Mouse (Mus musculus) lung, postnatal 25 days (tissue): ENCODE data around the gene Olfr215.
"Not testable (repeated sequence)": the region's sequence is repeated elsewhere in the genome, so short reads cannot be mapped to it uniquely, and the experiment has no call there.

ENCODE experiments used
- DNase-seq: peaks from one replicate; pipeline ENCODE4 v3.0.0; 2022; ENCODE audit warnings: low spot score

Gene Olfr215

GRCm38 (mm10) chr6:116584095-116584494 lies at the start of gene Olfr215:
Gene Olfr215 (minus strand): TSS chr6:116584195.
- DNase-seq: no peak

DNA sequence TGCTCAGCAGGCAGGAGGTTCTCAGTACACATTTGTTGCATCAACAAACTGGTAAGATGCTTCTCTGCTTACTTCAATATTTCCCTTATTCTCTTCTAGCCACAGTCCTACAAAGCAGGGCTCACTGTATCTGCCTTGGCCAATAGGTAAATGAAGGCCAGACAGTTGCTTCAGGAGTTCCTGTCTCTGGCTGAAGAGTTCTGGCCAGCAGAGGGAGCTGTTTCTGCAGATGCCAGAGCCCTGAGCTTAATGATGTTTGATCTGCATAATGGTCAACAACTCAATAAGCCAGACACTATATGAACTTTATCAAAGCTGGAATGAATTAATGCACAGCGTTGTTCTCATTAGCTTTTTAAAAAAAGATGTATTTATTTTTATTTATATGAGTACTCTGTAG lies 48.1 kb upstream of the Olfr215 start:
- peak; percentile 89 for DNase-seq

DNA sequence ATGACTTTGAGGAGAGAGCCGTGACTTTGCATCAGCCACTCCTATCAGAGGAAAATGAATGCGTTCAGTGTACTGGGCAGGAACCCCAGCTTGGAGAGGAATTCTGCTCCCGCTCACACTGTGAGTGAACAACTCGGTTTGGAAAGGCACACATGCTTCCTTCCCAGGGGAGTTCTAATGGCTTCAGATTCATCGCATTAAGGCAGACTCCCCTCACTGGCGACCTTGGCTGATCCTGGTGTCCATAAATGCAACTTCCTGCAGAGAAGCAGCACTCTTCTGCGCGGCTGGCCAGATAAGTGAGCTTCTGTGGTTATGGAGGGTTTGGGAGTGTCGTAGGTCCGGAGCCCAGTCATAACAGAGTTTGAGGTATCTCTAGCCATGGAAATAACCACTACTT lies 45.8 kb upstream of the Olfr215 start:
- DNase-seq: no peak

- DNase-seq: no peak
These were observed 44.7 kb upstream of the Olfr215 start, which contains the start of gene Zfp422 for GRCm38 (mm10) chr6:116628539-116629171. Gene Zfp422 (minus strand): TSS chr6:116628999.

- no peak for DNase-seq
These were observed 44.1 kb upstream of the Olfr215 start for GRCm38 (mm10) chr6:116628095-116628494.

DNA sequence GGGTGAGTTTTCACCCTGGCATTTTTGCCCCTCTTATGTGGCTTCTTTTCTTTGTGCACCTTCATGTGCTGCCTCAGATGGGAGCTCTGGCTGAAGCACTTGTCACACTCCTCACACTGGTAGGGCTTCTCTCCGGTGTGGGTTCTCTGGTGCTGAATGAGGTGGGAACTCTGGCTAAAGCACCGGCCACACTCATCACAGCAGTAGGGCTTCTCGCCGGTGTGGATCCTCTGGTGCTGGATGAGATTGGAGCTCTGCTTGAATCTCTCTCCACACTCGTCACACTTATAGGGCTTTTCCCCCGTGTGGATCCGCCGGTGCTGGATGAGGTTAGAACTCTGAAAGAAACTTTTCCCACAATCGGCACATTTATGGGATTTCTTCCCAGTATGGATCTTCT lies 42.4 kb upstream of the Olfr215 start:
- not testable (repeated sequence) for DNase-seq

- DNase-seq: no peak
These were observed 37.5 kb upstream of the Olfr215 start for GRCm38 (mm10) chr6:116621318-116622023.

- DNase-seq: no peak
These were observed 34.1 kb upstream of the Olfr215 start for GRCm38 (mm10) chr6:116618073-116618472.

DNA sequence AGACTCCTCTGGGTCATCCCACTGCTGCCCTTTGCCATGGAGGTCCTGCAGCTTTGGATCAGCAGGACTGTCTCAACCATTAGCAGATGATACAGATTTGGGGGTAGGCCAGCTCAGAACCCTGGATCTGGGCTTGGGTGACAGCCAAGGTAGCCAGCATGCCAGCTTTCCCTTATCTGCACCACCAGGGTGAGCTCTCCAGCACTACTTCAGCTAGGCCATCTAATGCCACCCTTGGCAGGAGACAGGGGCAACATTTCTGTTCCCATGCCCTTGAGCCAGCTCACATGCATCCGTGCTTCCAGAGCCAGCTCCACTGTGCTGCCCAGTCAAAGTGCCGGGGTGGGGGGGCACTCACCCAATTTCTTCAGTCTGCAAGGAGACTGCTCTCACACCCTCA lies 31.7 kb upstream of the Olfr215 start:
- DNase-seq: no peak

DNA sequence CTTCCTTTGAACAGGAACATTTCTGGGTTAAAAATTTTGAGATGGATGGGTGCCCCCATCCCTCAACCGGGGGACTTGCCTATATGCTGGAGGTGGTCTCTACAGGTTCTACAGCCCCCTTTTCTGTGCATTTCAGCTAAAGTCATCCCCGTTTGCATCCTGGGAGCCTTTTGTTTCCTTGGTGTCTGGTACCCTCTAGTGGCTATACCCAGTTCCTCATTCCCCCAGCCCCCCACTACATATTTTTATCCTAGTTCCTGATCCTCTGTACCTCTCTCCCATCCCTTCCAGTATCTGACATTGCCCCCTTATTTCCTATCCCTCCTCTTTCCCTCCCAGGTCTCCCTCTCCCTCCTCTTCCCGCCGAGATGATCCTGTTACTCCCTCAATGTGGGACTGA lies 23.2 kb upstream of the Olfr215 start:
- no peak for DNase-seq

DNA sequence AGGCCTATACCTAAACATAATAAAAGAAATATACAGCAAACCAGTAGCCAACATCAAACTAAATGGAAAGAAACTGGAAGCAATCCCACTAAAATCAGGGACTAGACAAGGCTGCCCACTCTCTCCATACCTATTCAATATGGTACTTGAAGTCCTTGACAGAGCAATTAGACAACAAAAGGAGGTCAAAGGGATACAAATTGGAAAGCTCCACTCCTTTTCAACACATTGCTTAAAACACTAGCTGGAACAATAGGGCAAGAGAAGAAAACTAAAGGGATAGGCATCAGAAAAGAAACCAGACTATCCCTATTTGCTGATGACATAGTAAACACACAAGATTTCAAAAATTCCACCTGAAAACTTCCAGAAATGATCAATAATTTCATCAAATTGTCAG lies 17.0 kb upstream of the Olfr215 start:
- DNase-seq: not testable (repeated sequence)

GRCm38 (mm10) chr6:116569834-116570233 lies 14.2 kb downstream of the Olfr215 start:
- DNase-seq: peak; percentile 12

DNA sequence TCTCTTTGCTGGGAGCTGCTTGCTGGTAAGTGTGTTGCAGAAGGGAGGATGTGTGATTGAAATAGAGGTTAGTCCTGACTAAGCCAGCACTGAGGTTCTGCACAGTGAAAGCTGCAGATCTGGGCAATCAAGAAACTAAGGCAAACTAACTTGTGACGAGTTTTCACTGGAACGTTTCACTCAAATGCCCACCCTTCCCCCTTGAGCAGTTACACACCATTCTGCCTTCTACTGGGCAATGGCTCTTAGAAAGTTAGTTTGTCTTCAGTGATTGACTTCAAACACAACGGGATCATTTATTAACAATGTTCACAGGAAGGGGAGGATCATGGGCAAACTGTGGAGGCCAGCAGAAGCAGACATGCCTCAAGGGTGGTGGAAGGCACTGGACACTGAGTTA lies 29.0 kb downstream of the Olfr215 start:
- no peak for DNase-seq

GRCm38 (mm10) chr6:116553935-116554334 lies 30.1 kb downstream of the Olfr215 start, which contains the start of gene Olfr214:
Gene Olfr214 (plus strand): TSS chr6:116554235.
- no peak for DNase-seq

DNA sequence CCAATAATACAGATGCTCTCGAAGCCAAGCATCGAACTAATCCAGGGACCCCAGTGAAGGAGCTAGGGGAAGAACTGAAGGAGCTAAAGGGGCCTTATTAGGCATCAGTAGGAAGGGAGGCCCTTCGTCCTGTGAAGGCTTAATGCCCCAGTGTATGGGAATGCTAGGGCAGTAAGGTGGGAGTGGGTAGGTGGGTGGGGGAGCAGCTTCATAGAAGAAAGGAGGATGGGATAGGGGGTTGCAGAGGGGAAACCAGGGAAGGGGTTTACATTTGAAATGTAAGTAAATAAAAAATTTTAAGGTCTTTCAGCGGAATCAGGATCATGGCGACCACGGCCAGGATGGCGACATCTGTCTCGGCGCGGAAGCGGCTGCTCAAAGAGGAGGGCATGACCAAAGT lies 33.2 kb downstream of the Olfr215 start, which contains the start of gene Gm5580:
TSS of gene Gm5580 (plus strand) at position 301 of the 400 bp plus-strand sequence.
- not testable (repeated sequence) for DNase-seq

- DNase-seq: no peak
These were observed 41.5 kb downstream of the Olfr215 start for GRCm38 (mm10) chr6:116542500-116542899.

GRCm38 (mm10) chr6:116538156-116538555 lies 45.8 kb downstream of the Olfr215 start, which contains the start of gene Olfr213:
Gene Olfr213 (plus strand): TSS chr6:116538456.
- no peak for DNase-seq
